Mouse (Mus musculus) hindbrain, embryonic 13.5 days (tissue): Measurements from ENCODE around the gene Rad51b. TPM values are rescaled to one million over a fixed set of nuclear protein-coding genes. Genes with fewer than 3 reads are reported as not detected.
A peak's percentile ranks its signal among the peaks of the same experiment; 100 is the strongest.

Experiments used
- ATAC-seq: fragments of 200-750 bp; cut with Nextera tagmentation; 2 replicates; pipeline ENCODE4 v1.8.0; 2017; ENCODE audit warnings: moderate TSS enrichment; ENCODE audit not compliant: low FRiP score
- H3K27ac ChIP-seq: fragments of 300-500 bp; sonication (generic); 2 replicates; pipeline ENCODE4 v1.5.1; 2015; ENCODE audit warnings: inconsistent platforms, mild to moderate bottlenecking, moderate library complexity
- H3K27me3 ChIP-seq: fragments of 300-500 bp; sonication (generic); 2 replicates; pipeline ENCODE4 v1.6.1; 2015; ENCODE audit warnings: mild to moderate bottlenecking, inconsistent platforms
- H3K36me3 ChIP-seq: fragments of 300-500 bp; sonication (generic); 2 replicates; pipeline ENCODE4 v1.6.1; 2015; ENCODE audit warnings: mild to moderate bottlenecking, inconsistent platforms
- H3K4me1 ChIP-seq: fragments of 300-500 bp; sonication (generic); replicated peaks from 2 replicates; pipeline ENCODE4 v1.6.1; 2015; ENCODE audit warnings: inconsistent platforms
- H3K4me2 ChIP-seq: fragments of 300-500 bp; sonication (generic); 2 replicates; pipeline ENCODE4 v1.6.1; 2015; ENCODE audit warnings: inconsistent platforms, mild to moderate bottlenecking, moderate library complexity
- H3K4me3 ChIP-seq: fragments of 300-500 bp; sonication (generic); 2 replicates; pipeline ENCODE4 v1.5.1; 2015; ENCODE audit warnings: mild to moderate bottlenecking, inconsistent platforms
- H3K9ac ChIP-seq: fragments of 300-500 bp; sonication (generic); 2 replicates; pipeline ENCODE4 v1.6.1; 2015; ENCODE audit warnings: mild to moderate bottlenecking, inconsistent platforms
- H3K9me3 ChIP-seq: fragments of 300-500 bp; sonication (generic); 2 replicates; pipeline ENCODE4 v1.6.1; 2016; ENCODE audit warnings: inconsistent platforms
- WGBS: fragments of 180-500 bp; shearing (Covaris S2); methylation state at CpG from one replicate; pipeline ENCODE4 v1.1.7; 2015; 5-methylcytosine and 5-hydroxymethylcytosine counted together
- polyA plus RNA-seq: library from polyadenylated mRNA; unstranded; fragments of >200 nt; fragmentation: Nextera tagmentation; extraction: Ambion mirVana; gene quantifications from 2 replicates; pipeline ENCODE4 v1.2.1, GENCODE M21; 2015

Rad51b gene
- polyA plus RNA-seq, 1 experiment from 2014 or later = 2.4 TPM

DNA sequence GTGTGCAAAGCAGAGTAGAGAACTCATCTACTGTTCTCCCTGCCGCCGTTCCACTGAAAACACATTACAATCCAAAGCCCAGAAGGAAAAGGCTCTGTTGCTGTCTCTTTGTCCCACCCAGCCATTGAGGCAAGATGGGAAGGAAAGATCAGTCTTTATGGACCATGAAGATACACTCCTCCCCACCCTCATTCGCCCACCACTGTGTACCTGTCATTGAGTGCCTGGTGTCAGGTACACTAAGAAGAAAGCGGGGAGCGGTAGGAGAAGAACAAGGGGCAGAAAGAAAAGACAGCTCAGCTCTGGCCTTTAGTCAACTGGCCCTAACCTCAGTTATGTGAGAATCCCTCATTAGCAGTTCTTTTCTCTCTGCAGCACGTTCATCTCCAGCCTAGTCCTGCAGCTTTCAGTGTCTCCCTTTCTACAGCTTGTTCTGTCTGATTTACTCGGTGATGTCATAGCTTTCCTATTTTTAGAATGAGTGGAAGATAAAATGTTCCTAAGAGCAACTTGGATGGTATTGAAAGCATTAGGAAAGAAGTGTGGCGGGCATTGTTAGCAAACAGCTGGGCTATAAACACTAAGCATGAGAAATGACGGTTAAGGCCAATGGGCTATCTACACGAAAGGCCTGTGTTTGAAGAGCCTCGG, 382.3 kb downstream of the Rad51b start:
- H3K4me3 ChIP-seq = no peak overlapping the region
- 75% methylated on average over 11 of the region's 11 CpGs for WGBS
- no peaks in the 10 kb centered on the region for H3K27me3 ChIP-seq
- peak overlapping the region; percentile 79 for H3K27ac ChIP-seq
- H3K9me3 ChIP-seq = no peaks in the 10 kb centered on the region
- H3K9ac ChIP-seq = no peak overlapping the region
- no peak for ATAC-seq
- H3K4me1 ChIP-seq = peaks cover 12% of the 10 kb centered on the region; the same call in 1 of the 2 replicates
- H3K4me2 ChIP-seq = no peak overlapping the region
- H3K36me3 ChIP-seq = no peaks in the 10 kb centered on the region

DNA sequence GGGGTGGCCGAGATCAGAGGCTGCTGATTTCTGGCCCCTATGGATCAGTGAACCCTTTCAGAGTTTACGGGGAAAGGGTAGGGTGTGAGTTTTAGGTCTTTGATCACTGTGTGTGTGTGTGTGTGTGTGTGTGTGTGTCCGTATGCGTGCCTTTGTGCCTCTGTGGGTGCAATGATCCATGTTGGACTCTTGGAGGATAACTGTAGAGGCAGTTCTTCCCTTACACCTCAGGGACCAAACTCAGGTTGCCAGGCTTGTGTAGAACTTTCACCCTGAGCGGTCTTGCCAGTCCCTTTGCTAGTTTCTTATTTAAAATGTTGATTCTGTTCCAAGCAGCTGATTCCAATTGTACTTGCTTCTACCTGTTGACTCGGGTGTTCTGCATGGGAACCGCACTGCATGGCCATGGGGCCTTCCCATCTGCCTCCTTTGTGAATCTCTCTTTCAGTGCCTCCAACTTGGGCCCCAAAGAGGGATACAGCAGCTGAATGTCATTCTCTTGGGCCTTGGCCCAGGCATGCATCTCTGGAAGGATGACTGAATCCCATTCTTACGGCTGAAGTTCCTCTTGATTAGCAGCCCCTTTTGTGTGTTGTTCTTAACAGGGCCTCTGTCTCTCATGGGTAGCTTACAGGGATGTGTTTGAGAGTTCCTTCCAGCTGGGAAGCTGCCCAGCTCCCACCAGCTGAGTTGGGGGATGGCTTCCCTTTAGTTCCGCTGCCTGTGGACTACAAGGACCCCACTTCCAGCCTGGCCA, 383.0 kb downstream of the Rad51b start:
- H3K4me3 ChIP-seq = no peak overlapping the region
- H3K36me3 ChIP-seq = no peaks in the 10 kb centered on the region
- H3K9me3 ChIP-seq = no peaks in the 10 kb centered on the region
- peaks cover 12% of the 10 kb centered on the region; the same call in 1 of the 2 replicates for H3K4me1 ChIP-seq
- H3K4me2 ChIP-seq = no peak overlapping the region
- peak; percentile 83 for ATAC-seq
- WGBS = 60% methylated on average over 9 of the region's 9 CpGs
- H3K9ac ChIP-seq = no peak overlapping the region
- H3K27ac ChIP-seq = peak overlapping the region; percentile 79
- no peaks in the 10 kb centered on the region for H3K27me3 ChIP-seq

DNA sequence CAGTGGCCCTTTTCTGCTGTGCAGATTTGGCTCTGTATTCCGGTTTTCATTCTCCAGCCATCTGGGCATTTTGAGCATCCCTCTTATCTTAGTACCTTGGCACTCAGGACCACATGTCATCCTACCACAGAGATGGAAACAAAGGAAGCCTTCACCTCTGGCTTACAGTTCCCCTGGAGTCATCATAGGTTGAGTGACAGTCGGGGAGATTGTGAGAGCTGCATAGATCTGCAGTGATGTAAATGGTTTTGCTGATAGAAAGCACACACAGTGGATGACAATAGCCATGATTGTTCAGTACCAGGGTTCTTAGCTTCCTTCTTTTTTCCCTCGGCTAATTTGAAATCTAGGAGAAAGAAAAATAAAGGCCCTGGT, 383.6 kb downstream of the Rad51b start:
- H3K4me3 ChIP-seq = no peak overlapping the region
- no peaks in the 10 kb centered on the region for H3K9me3 ChIP-seq
- no peak overlapping the region for H3K4me2 ChIP-seq
- no peak overlapping the region for H3K9ac ChIP-seq
- H3K36me3 ChIP-seq = no peaks in the 10 kb centered on the region
- H3K27ac ChIP-seq = peak overlapping the region; percentile 79
- ATAC-seq = peak; percentile 73
- 42% methylated on average over 3 of the region's 3 CpGs for WGBS
- H3K4me1 ChIP-seq = peaks cover 12% of the 10 kb centered on the region; the same call in 1 of the 2 replicates
- H3K27me3 ChIP-seq = no peaks in the 10 kb centered on the region

DNA sequence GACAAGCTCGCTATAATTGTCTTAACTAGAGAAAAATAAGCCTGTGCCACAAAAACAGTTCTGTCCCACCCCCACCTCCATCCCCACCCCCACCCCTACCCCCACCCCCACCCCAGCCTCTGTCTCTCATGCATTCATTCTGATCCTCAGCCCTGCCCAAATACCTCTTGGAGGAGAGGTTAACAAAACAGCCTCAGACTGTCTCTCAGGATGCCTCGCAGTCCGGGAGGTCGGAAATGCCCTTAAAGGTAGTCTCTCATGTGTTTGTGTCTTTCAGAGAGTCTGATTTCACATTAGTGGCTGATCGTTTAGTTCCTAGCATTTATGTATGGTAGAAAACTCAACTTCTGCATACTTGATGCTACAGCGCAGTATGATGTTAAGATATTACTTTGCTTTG, 384.5 kb downstream of the Rad51b start:
- peaks cover 12% of the 10 kb centered on the region for H3K4me1 ChIP-seq
- H3K27ac ChIP-seq = no peak overlapping the region
- no peaks in the 10 kb centered on the region for H3K27me3 ChIP-seq
- H3K4me3 ChIP-seq = no peak overlapping the region
- no peak for ATAC-seq
- H3K4me2 ChIP-seq = no peak overlapping the region
- H3K9me3 ChIP-seq = no peaks in the 10 kb centered on the region
- no peaks in the 10 kb centered on the region for H3K36me3 ChIP-seq
- 74% methylated on average over 6 of the region's 6 CpGs for WGBS
- no peak overlapping the region for H3K9ac ChIP-seq

DNA sequence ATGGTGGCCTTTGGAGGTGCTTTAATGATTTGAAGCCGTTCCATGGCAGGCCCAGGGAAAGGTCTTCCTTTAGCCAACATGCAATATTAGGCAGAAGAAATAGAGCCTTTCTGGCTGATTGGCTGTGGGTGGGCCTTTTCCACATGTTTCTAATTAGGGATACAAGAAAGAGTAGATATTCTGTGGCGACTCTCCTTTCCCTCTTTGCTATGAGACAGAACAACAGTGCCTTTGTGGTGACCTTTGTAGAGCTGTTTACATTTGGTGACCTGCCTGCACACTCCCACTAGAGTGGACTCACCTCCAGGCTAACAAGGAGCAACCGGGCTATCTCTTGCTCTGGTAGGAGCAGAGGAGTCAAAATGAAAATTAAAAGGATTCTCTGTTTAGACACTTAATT, 386.3 kb downstream of the Rad51b start:
- ATAC-seq = no peak
- 59% methylated on average over 3 of the region's 3 CpGs for WGBS
- no peaks in the 10 kb centered on the region for H3K27me3 ChIP-seq
- no peak overlapping the region for H3K9ac ChIP-seq
- H3K4me1 ChIP-seq = peaks cover 16% of the 10 kb centered on the region
- no peaks in the 10 kb centered on the region for H3K36me3 ChIP-seq
- H3K4me2 ChIP-seq = no peak overlapping the region
- no peak overlapping the region for H3K27ac ChIP-seq
- H3K9me3 ChIP-seq = no peaks in the 10 kb centered on the region
- no peak overlapping the region for H3K4me3 ChIP-seq

DNA sequence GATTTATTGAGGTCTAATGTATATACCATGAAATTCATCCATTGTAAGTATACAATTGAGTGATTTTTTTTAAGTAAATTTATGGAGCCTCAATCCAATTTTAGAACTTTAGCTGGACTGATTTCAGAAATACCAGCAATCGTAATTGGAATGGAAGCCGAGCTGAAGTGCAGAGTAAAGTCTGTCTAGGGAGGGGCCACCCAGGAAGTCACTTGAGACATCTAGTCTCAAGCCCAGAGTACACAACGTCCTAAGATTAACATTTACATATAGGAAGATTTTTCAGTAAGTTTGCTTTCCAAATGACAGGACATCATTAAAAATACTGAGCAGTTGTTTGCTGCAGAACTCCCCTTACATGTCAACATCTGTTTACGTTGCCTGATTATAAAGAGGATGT, 386.7 kb downstream of the Rad51b start:
- Histone ChIP-seq H3K4me3 (no peak overlapping the region), H3K4me2 (no peak overlapping the region), H3K36me3 (no peaks in the 10 kb centered on the region), H3K4me1 (peaks cover 16% of the 10 kb centered on the region), H3K9me3 (no peaks in the 10 kb centered on the region), H3K27me3 (no peaks in the 10 kb centered on the region), H3K27ac (no peak overlapping the region), H3K9ac (no peak overlapping the region)
- ATAC-seq = no peak
- 68% methylated on average over 4 of the region's 4 CpGs for WGBS

DNA sequence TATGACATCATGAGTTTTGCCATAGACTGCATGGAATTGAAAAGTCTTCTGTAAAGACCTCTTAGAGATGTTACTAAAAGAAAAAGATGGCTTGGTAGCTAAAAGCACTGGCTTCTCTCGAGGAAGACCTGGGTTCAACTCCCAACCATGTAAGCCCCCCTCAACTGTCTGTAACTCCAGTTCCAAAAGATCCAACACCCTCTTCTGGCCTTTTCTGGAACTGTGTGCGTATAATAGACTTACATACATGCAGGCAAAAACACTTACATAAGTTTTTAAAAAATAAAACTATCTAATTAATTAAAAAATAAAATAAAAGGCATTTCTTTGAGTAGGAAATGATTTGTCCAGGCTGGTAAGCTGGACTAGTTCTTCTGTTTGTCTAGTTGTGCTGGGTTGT, 387.3 kb downstream of the Rad51b start:
- no peak overlapping the region for H3K4me2 ChIP-seq
- WGBS = 89% methylated on average over 2 of the region's 2 CpGs
- no peak overlapping the region for H3K4me3 ChIP-seq
- H3K36me3 ChIP-seq = no peaks in the 10 kb centered on the region
- peaks cover 16% of the 10 kb centered on the region for H3K4me1 ChIP-seq
- no peak overlapping the region for H3K9ac ChIP-seq
- no peak for ATAC-seq
- no peaks in the 10 kb centered on the region for H3K9me3 ChIP-seq
- no peak overlapping the region for H3K27ac ChIP-seq
- H3K27me3 ChIP-seq = no peaks in the 10 kb centered on the region

DNA sequence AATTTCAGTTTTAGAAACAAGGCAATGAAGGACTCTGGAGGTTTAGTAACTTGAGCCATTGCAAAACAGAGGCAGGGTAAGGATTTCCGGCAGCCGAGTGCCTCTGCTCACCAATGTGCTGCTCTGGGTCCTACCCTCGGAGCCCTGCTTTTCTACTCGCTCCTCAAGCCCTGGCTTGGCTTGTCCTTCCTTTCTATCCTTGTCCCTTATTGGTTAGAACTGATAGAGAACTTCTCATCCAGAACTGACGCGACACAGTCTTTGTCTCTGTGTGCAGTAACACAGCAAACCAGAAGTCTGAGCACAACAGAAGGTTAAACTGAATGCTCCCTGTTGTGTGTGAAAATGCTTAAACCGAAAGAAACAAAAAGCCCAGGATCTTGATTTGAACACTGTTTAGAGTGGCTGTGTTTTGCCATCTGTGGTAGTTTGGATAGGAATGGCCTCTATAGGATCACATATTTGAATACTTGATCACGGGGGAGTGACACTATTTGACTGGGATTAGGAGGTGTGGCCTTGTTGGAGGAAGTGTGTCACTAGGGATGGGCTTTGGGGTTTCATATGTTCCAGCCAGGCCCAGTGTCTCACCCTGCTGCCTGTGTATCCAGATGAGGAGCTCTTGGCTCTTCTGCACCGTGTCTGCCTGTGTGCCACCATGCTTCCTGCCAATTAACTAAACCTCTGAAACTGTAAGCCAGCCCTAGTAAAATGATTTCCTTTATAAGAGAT, 389.7 kb downstream of the Rad51b start:
- Histone ChIP-seq H3K4me3 (no peak overlapping the region), H3K36me3 (no peaks in the 10 kb centered on the region), H3K27me3 (no peaks in the 10 kb centered on the region), H3K4me2 (no peak overlapping the region), H3K27ac (no peak overlapping the region), H3K4me1 (peaks cover 4% of the 10 kb centered on the region; the same call in 1 of the 2 replicates), H3K9me3 (no peaks in the 10 kb centered on the region), H3K9ac (no peak overlapping the region)
- 58% methylated on average over 9 of the region's 9 CpGs for WGBS
- ATAC-seq = no peak

DNA sequence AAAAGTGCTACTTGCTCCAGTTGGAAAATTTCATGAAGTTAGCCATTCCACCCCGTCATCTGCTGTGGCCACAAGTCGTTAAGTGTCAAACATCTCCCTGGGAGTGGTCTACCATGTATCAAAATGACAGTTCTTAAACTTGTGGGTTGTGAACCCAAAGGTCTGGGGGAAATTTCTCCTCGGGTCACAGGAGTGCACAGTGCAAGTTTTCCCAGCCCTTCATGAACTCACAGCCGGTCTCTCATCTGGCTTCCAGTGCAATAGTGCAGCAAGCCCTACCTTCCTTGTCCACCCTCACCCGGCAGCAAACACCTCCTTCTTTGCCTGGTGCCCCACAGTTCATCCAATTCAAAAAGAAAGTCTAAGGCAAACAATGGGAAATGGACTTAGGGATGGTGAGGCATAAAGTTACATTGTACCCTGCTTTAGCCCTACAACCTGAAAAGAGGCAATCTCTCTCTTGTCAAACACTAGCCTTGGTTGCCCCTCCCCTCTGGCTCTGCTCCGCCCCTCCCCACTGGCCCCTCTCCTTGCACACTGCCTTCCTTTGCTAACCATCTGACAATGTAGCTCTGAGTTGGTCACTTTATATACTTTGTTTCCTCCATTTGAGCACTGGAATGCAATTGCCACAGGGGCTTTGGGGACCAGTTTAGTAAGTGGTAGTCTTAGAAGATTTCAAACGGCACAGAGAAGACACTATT, 390.8 kb downstream of the Rad51b start:
- H3K4me3 ChIP-seq = no peak overlapping the region
- H3K27me3 ChIP-seq = no peaks in the 10 kb centered on the region
- H3K4me1 ChIP-seq = peaks cover 4% of the 10 kb centered on the region; the same call in 1 of the 2 replicates
- no peaks in the 10 kb centered on the region for H3K36me3 ChIP-seq
- ATAC-seq = no peak
- no peak overlapping the region for H3K27ac ChIP-seq
- 69% methylated on average over 7 of the region's 7 CpGs for WGBS
- no peak overlapping the region for H3K9ac ChIP-seq
- no peaks in the 10 kb centered on the region for H3K9me3 ChIP-seq
- no peak overlapping the region for H3K4me2 ChIP-seq

DNA sequence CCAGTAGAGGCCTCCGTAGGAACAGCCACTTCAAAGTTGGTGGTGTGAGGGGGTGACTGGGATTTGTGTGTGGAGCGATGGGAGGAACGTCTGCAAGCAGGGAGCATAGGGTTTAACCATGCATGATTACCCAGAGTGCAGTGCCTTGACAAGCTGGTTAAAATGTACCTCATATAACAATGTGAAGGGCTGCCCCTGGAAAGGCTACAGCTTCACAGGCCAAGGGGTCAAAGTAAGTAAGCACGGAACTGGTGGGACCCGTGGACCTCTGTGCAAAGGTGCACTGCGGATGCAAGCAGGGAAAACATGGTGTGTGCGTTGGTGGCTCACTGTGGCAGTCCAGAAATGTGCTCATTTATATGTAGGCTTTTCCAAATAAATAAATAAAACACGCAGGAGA, 392.2 kb downstream of the Rad51b start:
- no peak overlapping the region for H3K9ac ChIP-seq
- H3K27me3 ChIP-seq = no peaks in the 10 kb centered on the region
- H3K9me3 ChIP-seq = no peaks in the 10 kb centered on the region
- no peak overlapping the region for H3K27ac ChIP-seq
- H3K4me1 ChIP-seq = peaks cover 4% of the 10 kb centered on the region; the same call in 1 of the 2 replicates
- H3K4me2 ChIP-seq = no peak overlapping the region
- no peaks in the 10 kb centered on the region for H3K36me3 ChIP-seq
- no peak overlapping the region for H3K4me3 ChIP-seq
- 69% methylated on average over 8 of the region's 8 CpGs for WGBS
- ATAC-seq = no peak

DNA sequence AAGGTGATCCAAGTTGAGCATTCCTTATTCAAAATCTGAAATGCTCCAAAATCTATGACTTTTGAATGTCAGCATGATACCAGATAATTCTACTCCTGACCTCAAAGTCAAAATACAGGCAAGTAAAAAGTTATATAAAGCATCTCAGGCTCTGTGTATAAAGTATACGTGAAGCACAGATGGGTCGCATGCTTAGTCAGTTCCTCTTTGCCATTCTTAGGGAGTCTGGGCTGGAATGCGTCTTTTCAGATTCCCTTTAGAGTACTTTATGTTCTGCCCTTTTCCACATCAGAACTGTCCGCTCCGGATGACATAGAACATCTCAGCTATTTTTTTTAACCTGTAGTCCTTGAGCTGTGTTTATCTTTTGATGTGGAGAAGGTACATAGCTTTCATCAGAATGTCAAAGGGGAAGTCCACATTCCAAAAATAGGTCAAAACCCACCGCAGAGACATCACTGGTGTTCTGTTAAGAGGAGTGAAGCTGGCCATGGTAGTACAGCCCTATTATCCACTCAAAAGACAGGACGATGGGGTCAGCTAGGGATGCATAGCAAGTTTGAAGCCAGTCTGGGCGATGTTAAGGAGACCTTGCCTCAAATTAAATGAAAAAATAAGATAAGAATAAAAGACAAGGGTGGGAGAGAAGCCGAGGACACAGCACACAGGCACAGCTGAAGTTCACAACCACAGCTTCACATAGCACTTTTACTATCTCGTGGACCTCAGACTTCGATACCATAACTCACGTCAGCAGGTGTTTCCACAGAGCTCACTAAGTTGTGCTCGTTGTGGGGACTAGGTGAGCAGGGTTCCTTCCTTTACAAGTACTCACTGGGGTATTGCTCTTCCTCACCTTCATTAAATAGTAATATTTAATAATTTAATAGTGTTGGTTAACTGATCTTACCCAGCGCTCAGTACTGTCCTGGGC, 395.1 kb downstream of the Rad51b start:
- H3K4me2 ChIP-seq = no peak overlapping the region
- 89% methylated on average over 14 of the region's 14 CpGs for WGBS
- H3K4me3 ChIP-seq = no peak overlapping the region
- no peaks in the 10 kb centered on the region for H3K27me3 ChIP-seq
- H3K36me3 ChIP-seq = no peaks in the 10 kb centered on the region
- no peak for ATAC-seq
- no peak overlapping the region for H3K9ac ChIP-seq
- H3K4me1 ChIP-seq = peaks cover 7% of the 10 kb centered on the region; the same call in 1 of the 2 replicates
- no peak overlapping the region for H3K27ac ChIP-seq
- no peaks in the 10 kb centered on the region for H3K9me3 ChIP-seq
